Mouse (Mus musculus) erythroblast, embryonic 14.5 days (primary cell): ENCODE measurements around the gene Ube2q1.

Experiments
- GATA1 ChIP-seq: IDR thresholded peaks from 2 replicates; pipeline ENCODE4 v1.6.1; 2012; ENCODE audit warnings: low read length, inconsistent platforms, mixed read lengths
- TAL1 ChIP-seq: IDR thresholded peaks from 3 replicates; pipeline ENCODE4 v1.6.1; 2012; ENCODE audit warnings: low read length, inconsistent platforms, mixed read lengths

- no peak for TF ChIP-seq GATA1
- no peak for TF ChIP-seq TAL1
These were observed 22.3 kb downstream of the Ube2q1 start for GRCm38 (mm10) chr3:89795746-89796145.
